Mouse (Mus musculus): ENCODE measurements around the gene Mbd3. TPM values are rescaled to one million over a fixed set of nuclear protein-coding genes. Genes with fewer than 3 reads are reported as not detected.

Gene Mbd3
- polyA plus RNA-seq, 1 experiment, result 85.7 TPM

DNA sequence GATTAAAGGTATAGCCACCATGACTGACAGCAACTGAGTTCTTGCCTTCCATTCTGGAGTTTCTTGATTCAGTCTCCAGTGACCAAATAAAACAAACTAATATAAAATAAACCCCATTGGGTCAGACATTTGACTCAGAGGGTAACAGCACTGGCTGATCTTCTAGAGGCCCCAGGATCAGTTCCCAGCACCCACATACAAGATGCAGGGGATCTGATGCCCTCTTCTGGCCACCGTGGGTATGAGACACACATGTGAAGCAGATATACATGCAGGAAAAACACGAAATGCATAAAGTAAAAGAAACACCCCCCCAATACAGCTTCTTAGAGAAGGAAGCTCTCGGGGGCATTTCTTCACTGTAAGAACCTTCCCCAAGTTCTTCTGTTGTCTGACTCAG lies 25.7 kb upstream of the Mbd3 start:
- Histone ChIP-seq H3K27me3 (ENCODE audit: control insufficient read depth, insufficient read depth, low read length) (no peaks in the 10 kb centered on the region), H3K27ac (ENCODE audit: insufficient read depth, low read depth, low read length) (no peak overlapping the region), H3K4me1 (ENCODE audit: control insufficient read depth, insufficient read depth, insufficient read length, low read length) (peaks cover 41% of the 10 kb centered on the region), H3K4me3 (ENCODE audit: low read depth, low read length) (no peak overlapping the region), H3K36me3 (ENCODE audit: control insufficient read depth, insufficient read depth, low read length) (peaks cover 47% of the 10 kb centered on the region)
- TF ChIP-seq CTCF (IDR thresholded peaks at IDR 0.05; ENCODE audit: extremely low read depth, insufficient read length, insufficient replicate concordance, low read depth, low read length) (no peak), POLR2A (IDR thresholded peaks at IDR 0.05; ENCODE audit: low read depth, low read length) (no peak)
- 93% methylated on average over 3 of the region's 3 CpGs for WGBS

GRCm38 (mm10) chr10:80423562-80423961 lies 24.2 kb upstream of the Mbd3 start:
- TF ChIP-seq CTCF (IDR thresholded peaks at IDR 0.05; ENCODE audit: extremely low read depth, insufficient read length, insufficient replicate concordance, low read depth, low read length) (no peak), POLR2A (IDR thresholded peaks at IDR 0.05; ENCODE audit: low read depth, low read length) (no peak)
- 29% methylated on average over 4 of the region's 4 CpGs for WGBS
- peak overlapping the region; percentile 27; the same call in 1 of the 2 replicates for H3K27ac ChIP-seq (ENCODE audit: insufficient read depth, low read depth, low read length)

GRCm38 (mm10) chr10:80421651-80422472 lies 22.5 kb upstream of the Mbd3 start:
- H3K4me3 ChIP-seq (ENCODE audit: low read depth, low read length), result peak overlapping the region; percentile 27
- H3K4me1 ChIP-seq (ENCODE audit: control insufficient read depth, insufficient read depth, insufficient read length, low read length), result peaks cover 57% of the 10 kb centered on the region
- peaks cover 45% of the 10 kb centered on the region for H3K36me3 ChIP-seq (ENCODE audit: control insufficient read depth, insufficient read depth, low read length)
- WGBS, result 40% methylated on average over 9 of the region's 9 CpGs
- no peak; the same call in 1 of the 2 replicates for TF ChIP-seq POLR2A (IDR thresholded peaks at IDR 0.05; ENCODE audit: low read depth, low read length)
- no peak for TF ChIP-seq CTCF (IDR thresholded peaks at IDR 0.05; ENCODE audit: extremely low read depth, insufficient read length, insufficient replicate concordance, low read depth, low read length)
- H3K27me3 ChIP-seq (ENCODE audit: control insufficient read depth, insufficient read depth, low read length), result no peaks in the 10 kb centered on the region
- peak overlapping the region; percentile 69 for H3K27ac ChIP-seq (ENCODE audit: insufficient read depth, low read depth, low read length)

More at GRCm38 (mm10) chr10:80423562-80423961, 24.2 kb upstream of the Mbd3 start:
- H3K4me3 ChIP-seq (ENCODE audit: low read depth, low read length), result no peak overlapping the region
- no peaks in the 10 kb centered on the region for H3K27me3 ChIP-seq (ENCODE audit: control insufficient read depth, insufficient read depth, low read length)
- peaks cover 44% of the 10 kb centered on the region for H3K36me3 ChIP-seq (ENCODE audit: control insufficient read depth, insufficient read depth, low read length)
- peaks cover 55% of the 10 kb centered on the region for H3K4me1 ChIP-seq (ENCODE audit: control insufficient read depth, insufficient read depth, insufficient read length, low read length)

DNA sequence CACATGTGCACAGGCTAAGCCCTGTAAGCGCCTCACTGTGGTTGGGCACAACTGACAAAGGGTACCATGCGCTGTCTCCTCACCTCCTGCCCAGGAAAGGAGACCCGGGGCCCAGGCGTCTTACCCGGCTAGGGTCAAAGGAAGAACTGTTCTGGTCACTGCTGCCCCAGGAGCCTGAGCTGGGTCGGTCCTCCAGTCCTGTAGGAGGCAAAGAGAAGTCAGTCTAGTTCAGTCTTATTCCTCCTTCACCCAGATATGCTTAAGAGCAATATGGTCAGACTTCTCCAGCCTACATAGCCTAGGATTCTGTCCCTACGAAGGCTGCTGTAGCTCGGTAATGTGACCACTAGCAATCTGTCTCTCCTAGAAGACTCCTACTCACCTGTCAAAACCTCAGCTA lies 21.9 kb upstream of the Mbd3 start:
- Histone ChIP-seq H3K4me3 (ENCODE audit: low read depth, low read length) (no peak overlapping the region), H3K27ac (ENCODE audit: insufficient read depth, low read depth, low read length) (peak overlapping the region; percentile 18), H3K27me3 (ENCODE audit: control insufficient read depth, insufficient read depth, low read length) (no peaks in the 10 kb centered on the region), H3K36me3 (ENCODE audit: control insufficient read depth, insufficient read depth, low read length) (peaks cover 44% of the 10 kb centered on the region), H3K4me1 (ENCODE audit: control insufficient read depth, insufficient read depth, insufficient read length, low read length) (peaks cover 54% of the 10 kb centered on the region)
- TF ChIP-seq CTCF (IDR thresholded peaks at IDR 0.05; ENCODE audit: extremely low read depth, insufficient read length, insufficient replicate concordance, low read depth, low read length) (no peak), POLR2A (IDR thresholded peaks at IDR 0.05; ENCODE audit: low read depth, low read length) (no peak)
- 89% methylated on average over 8 of the region's 8 CpGs for WGBS

DNA sequence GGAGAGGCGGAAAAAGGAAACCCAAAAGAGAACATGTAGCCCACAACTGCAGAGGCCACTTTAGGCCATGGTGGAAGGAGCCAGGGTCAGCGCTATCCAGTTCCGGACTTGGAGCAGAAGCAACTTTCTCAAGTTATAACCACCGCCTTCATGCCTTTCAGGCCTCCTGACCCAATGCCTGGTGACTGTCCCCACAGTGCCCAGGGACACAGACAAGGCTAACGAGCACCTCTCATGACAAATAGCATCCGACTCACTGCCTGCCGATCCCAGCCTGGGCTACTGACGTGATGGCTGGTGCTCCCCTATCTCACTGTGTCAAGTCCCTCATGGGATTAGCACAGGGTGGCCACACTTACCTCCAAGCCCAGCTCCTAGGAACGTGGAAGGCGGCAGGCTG lies 21.4 kb upstream of the Mbd3 start:
- Histone ChIP-seq H3K27me3 (ENCODE audit: control insufficient read depth, insufficient read depth, low read length) (no peaks in the 10 kb centered on the region), H3K4me3 (ENCODE audit: low read depth, low read length) (no peak overlapping the region), H3K36me3 (ENCODE audit: control insufficient read depth, insufficient read depth, low read length) (peaks cover 46% of the 10 kb centered on the region), H3K27ac (ENCODE audit: insufficient read depth, low read depth, low read length) (no peak overlapping the region), H3K4me1 (ENCODE audit: control insufficient read depth, insufficient read depth, insufficient read length, low read length) (peaks cover 54% of the 10 kb centered on the region)
- no peak for TF ChIP-seq POLR2A (IDR thresholded peaks at IDR 0.05; ENCODE audit: low read depth, low read length)
- no peak for TF ChIP-seq CTCF (IDR thresholded peaks at IDR 0.05; ENCODE audit: extremely low read depth, insufficient read length, insufficient replicate concordance, low read depth, low read length)
- 88% methylated on average over 10 of the region's 10 CpGs for WGBS

GRCm38 (mm10) chr10:80419419-80419818 lies 20.1 kb upstream of the Mbd3 start:
- TF ChIP-seq CTCF (IDR thresholded peaks at IDR 0.05; ENCODE audit: extremely low read depth, insufficient read length, insufficient replicate concordance, low read depth, low read length), result no peak
- TF ChIP-seq POLR2A (IDR thresholded peaks at IDR 0.05; ENCODE audit: low read depth, low read length), result no peak

DNA sequence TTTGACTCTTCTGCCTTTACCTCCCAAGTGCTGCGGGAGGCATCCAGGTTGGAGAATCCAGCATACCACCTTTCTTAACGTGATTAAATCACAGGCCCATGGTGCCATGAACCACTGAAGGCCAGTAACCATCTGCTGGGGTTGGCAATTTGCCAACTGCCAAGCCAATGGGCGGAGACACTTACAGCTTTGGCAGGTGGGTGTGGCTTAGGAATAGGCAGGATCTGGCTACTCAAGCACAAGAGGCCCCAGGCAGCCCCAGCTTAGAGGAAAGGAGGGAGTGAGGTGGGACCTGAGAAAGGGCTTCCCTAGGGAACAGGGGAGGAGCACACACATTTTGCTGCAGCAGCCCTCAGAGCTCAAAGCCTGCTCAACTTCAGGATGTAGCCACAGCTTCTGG lies 19.0 kb upstream of the Mbd3 start:
- Histone ChIP-seq H3K27me3 (ENCODE audit: control insufficient read depth, insufficient read depth, low read length) (no peaks in the 10 kb centered on the region), H3K4me3 (ENCODE audit: low read depth, low read length) (no peak overlapping the region), H3K4me1 (ENCODE audit: control insufficient read depth, insufficient read depth, insufficient read length, low read length) (peaks cover 43% of the 10 kb centered on the region), H3K27ac (ENCODE audit: insufficient read depth, low read depth, low read length) (no peak overlapping the region), H3K36me3 (ENCODE audit: control insufficient read depth, insufficient read depth, low read length) (peaks cover 55% of the 10 kb centered on the region)
- TF ChIP-seq CTCF (IDR thresholded peaks at IDR 0.05; ENCODE audit: extremely low read depth, insufficient read length, insufficient replicate concordance, low read depth, low read length) (no peak), POLR2A (IDR thresholded peaks at IDR 0.05; ENCODE audit: low read depth, low read length) (no peak)
- 28% methylated on average over 3 of the region's 3 CpGs for WGBS

More at GRCm38 (mm10) chr10:80419419-80419818, 20.1 kb upstream of the Mbd3 start:
- Histone ChIP-seq H3K27me3 (ENCODE audit: control insufficient read depth, insufficient read depth, low read length) (no peaks in the 10 kb centered on the region), H3K27ac (ENCODE audit: insufficient read depth, low read depth, low read length) (peak overlapping the region; percentile 41; the same call in 1 of the 2 replicates), H3K4me3 (ENCODE audit: low read depth, low read length) (no peak overlapping the region), H3K36me3 (ENCODE audit: control insufficient read depth, insufficient read depth, low read length) (peaks cover 49% of the 10 kb centered on the region), H3K4me1 (ENCODE audit: control insufficient read depth, insufficient read depth, insufficient read length, low read length) (peaks cover 53% of the 10 kb centered on the region)
- 25% methylated on average over 8 of the region's 8 CpGs for WGBS
